Mouse (Mus musculus) fibroblast of lung, adult 2 months (primary cell): Measurements from ENCODE around the gene Lrrc27.
A peak's percentile ranks its signal among the peaks of the same experiment; 100 is the strongest.

Source experiments
- DNase-seq: peaks from one replicate; pipeline ENCODE4 v3.0.0-alpha.2; 2011; ENCODE audit warnings: low read depth

The Lrrc27 gene

GRCm38 (mm10) chr7:139212754-139213745, at the start of gene Lrrc27, which contains the start of gene Stk32c:
Gene Lrrc27, plus strand, starts transcription at chr7:139212988.
Gene Stk32c, minus strand, starts transcription at chr7:139213307.
- DNase-seq: peak; percentile 98

GRCm38 (mm10) chr7:139164410-139164809, 48.4 kb upstream of the Lrrc27 start:
- no peak for DNase-seq

GRCm38 (mm10) chr7:139169143-139169542, 43.6 kb upstream of the Lrrc27 start:
- no peak for DNase-seq

GRCm38 (mm10) chr7:139179299-139179698, 33.5 kb upstream of the Lrrc27 start:
- no peak for DNase-seq

- no peak for DNase-seq
Observed at GRCm38 (mm10) chr7:139180058-139180457, 32.7 kb upstream of the Lrrc27 start.

GRCm38 (mm10) chr7:139184396-139184795, 28.4 kb upstream of the Lrrc27 start:
- no peak for DNase-seq

GRCm38 (mm10) chr7:139184846-139185245, 27.9 kb upstream of the Lrrc27 start:
- no peak for DNase-seq

GRCm38 (mm10) chr7:139185971-139186370, 26.8 kb upstream of the Lrrc27 start:
- DNase-seq: no peak

- DNase-seq: no peak
Observed at GRCm38 (mm10) chr7:139186436-139186835, 26.4 kb upstream of the Lrrc27 start.

- no peak for DNase-seq
Observed at GRCm38 (mm10) chr7:139187277-139187676, 25.5 kb upstream of the Lrrc27 start.

GRCm38 (mm10) chr7:139187771-139188633, 24.8 kb upstream of the Lrrc27 start:
- no peak for DNase-seq

- DNase-seq: no peak
Observed at GRCm38 (mm10) chr7:139188634-139189207, 24.1 kb upstream of the Lrrc27 start.

- DNase-seq: no peak
Observed at GRCm38 (mm10) chr7:139190616-139191015, 22.2 kb upstream of the Lrrc27 start.

- no peak for DNase-seq
Observed at GRCm38 (mm10) chr7:139191619-139192018, 21.2 kb upstream of the Lrrc27 start.

GRCm38 (mm10) chr7:139197022-139197421, 15.8 kb upstream of the Lrrc27 start:
- DNase-seq: no peak

- DNase-seq: no peak
Observed at GRCm38 (mm10) chr7:139200108-139200507, 12.7 kb upstream of the Lrrc27 start.

GRCm38 (mm10) chr7:139201209-139201608, 11.6 kb upstream of the Lrrc27 start:
- DNase-seq: no peak

GRCm38 (mm10) chr7:139208023-139208772, 4.6 kb upstream of the Lrrc27 start:
- peak; percentile 29 for DNase-seq

- no peak for DNase-seq
Observed at GRCm38 (mm10) chr7:139208773-139209095, 4.1 kb upstream of the Lrrc27 start.

GRCm38 (mm10) chr7:139211761-139212160, 1.0 kb upstream of the Lrrc27 start:
- DNase-seq: no peak

- DNase-seq: no peak
Observed at GRCm38 (mm10) chr7:139213751-139214150, 963 bp downstream of the Lrrc27 start.

- DNase-seq: no peak
Observed at GRCm38 (mm10) chr7:139214160-139214559, 1.4 kb downstream of the Lrrc27 start.
